Mouse (Mus musculus) embryonic facial prominence, embryonic 15.5 days (tissue): ENCODE results near the gene Gm20708. TPM values are rescaled to one million over a fixed set of nuclear protein-coding genes. Genes with fewer than 3 reads are reported as not detected.
A peak's percentile ranks its signal among the peaks of the same experiment; 100 is the strongest.

Source experiments
- ATAC-seq: fragments of 200-750 bp; cut with Nextera tagmentation; 2 replicates; pipeline ENCODE4 v1.8.0; 2017; ENCODE audit warnings: low read depth, moderate TSS enrichment; ENCODE audit not compliant: insufficient number of reproducible peaks, low FRiP score, low TSS enrichment
- H3K27ac ChIP-seq: fragments of 300-500 bp; sonication (generic); replicated peaks from 2 replicates; pipeline ENCODE4 v1.5.1; 2015; ENCODE audit warnings: mild to moderate bottlenecking, inconsistent platforms
- H3K27me3 ChIP-seq: fragments of 300-500 bp; sonication (generic); 2 replicates; pipeline ENCODE4 v1.6.1; 2015; ENCODE audit warnings: inconsistent platforms
- H3K36me3 ChIP-seq: fragments of 300-500 bp; sonication (generic); 2 replicates; pipeline ENCODE4 v1.6.1; 2015; ENCODE audit warnings: mild to moderate bottlenecking, inconsistent platforms
- H3K4me1 ChIP-seq: fragments of 300-500 bp; sonication (generic); 2 replicates; pipeline ENCODE4 v1.6.1; 2015; ENCODE audit warnings: inconsistent platforms
- H3K4me2 ChIP-seq: fragments of 300-500 bp; sonication (generic); replicated peaks from 2 replicates; pipeline ENCODE4 v1.6.1; 2015; ENCODE audit warnings: mild to moderate bottlenecking, inconsistent platforms
- H3K4me3 ChIP-seq: fragments of 300-500 bp; sonication (generic); replicated peaks from 2 replicates; pipeline ENCODE4 v1.5.1; 2015; ENCODE audit warnings: mild to moderate bottlenecking, inconsistent platforms
- H3K9ac ChIP-seq: fragments of 300-500 bp; sonication (generic); 2 replicates; pipeline ENCODE4 v1.6.1; 2015; ENCODE audit warnings: inconsistent platforms
- H3K9me3 ChIP-seq: fragments of 300-500 bp; sonication (generic); replicated peaks from 2 replicates; pipeline ENCODE4 v1.6.1; 2016; ENCODE audit warnings: inconsistent platforms
- WGBS: fragments of 180-500 bp; shearing (Covaris S2); methylation state at CpG from one replicate; pipeline ENCODE4 v1.1.7; 2015; 5-methylcytosine and 5-hydroxymethylcytosine counted together
- polyA plus RNA-seq: library from polyadenylated mRNA; unstranded; fragments of >200 nt; fragmentation: Nextera tagmentation; extraction: Ambion mirVana; gene quantifications from 2 replicates; pipeline ENCODE4 v1.2.1, GENCODE M21; 2015

Gm20708 gene
- 0.60 and 0.76 TPM in 2 replicates for polyA plus RNA-seq

DNA sequence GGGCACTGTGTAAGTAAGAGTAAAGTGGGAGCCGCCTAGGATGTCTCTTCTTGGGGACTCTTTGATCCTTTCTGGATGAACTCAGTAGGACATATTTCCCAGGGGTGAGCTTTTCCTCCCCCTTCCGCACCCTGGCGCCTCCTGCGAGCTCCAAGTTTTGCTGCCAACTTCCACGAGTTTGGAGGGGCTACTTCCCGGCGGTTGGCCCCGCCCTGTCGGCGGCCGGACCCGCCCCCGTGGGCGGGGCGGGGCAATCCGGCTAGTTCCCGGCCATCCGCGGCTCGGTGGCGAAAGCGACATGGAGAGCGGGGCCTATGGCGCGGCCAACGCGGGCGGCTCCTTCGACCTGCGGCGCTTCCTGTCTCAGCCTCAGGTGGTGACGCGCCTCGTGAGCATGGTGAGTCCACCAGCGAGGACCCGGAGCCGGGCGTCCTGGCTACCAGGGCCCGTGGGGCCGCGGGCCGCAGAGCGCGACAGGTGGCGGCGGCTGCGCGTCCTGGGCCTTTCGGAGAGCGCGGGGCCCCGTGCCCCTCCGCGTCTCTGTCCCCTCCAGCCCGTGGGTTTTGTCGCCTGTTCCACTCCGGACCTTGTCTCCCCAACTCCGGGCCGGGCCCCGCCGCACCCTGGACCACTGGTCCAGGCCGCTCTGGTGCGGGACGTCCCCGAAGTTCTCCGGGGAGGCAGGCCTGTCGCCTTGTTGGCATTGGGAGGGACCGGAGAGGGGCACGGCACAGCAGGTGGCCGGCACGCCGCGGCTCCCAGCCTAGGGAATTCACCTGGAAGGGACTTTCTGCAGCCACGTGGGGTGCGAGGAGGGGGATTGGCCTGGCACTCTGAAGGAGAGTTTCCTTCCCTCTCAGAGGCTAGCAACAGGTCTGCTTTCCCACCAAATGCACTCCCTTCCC, at the start of gene Gm20708, which contains the start of gene Syngr2:
Gm20708 (plus strand) TSS at position 262 of the 905 bp plus-strand sequence.
Syngr2 (plus strand) TSS at position 262 of the 905 bp plus-strand sequence.
- Histone ChIP-seq H3K4me3 (peak within 1 kb of the TSS; percentile 71), H3K27me3 (no peaks in the 10 kb centered on the region), H3K9me3 (no peaks in the 10 kb centered on the region), H3K36me3 (peaks cover 27% of the 10 kb centered on the region), H3K4me1 (peaks cover 21% of the 10 kb centered on the region), H3K27ac (peak within 1 kb of the TSS; percentile 80), H3K4me2 (peak within 1 kb of the TSS; percentile 98), H3K9ac (peak within 1 kb of the TSS; percentile 41)
- ATAC-seq, result peak; percentile 76
- under 1% methylated on average over 73 of the region's 75 CpGs for WGBS

DNA sequence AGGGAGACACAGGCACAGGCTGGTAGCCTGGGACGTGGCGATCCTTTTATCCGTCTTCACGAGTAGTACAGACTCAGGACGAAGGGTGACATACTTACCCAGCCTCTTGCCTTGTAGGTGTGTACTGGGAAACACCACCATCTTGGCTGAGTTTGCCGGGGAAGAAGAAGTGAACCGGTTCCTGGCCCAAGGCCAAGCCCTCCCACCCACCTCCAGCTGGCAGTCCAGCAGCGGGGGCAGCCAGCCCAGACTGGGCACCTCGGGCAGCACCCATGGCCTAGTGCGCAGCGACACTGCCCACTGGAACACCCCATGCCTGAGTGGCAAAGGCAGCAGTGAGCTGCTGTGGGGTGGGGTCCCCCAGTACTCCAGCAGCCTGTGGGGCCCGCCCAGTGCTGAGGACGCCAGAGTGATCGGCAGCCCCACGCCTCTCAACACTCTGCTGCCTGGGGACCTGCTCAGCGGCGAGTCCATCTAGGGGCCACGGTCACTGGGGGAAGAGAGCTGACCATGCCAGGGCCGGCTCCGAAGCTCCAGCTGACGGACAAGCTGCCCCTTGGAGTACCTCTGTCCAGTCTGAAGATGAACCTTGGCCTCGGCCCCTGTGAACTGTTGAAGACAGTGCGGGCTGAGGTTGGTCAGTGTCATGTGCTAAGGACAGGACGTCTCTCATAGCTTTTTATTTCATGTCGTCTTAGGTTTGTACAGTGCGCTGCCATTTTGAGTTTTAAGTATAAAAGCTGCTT, 48.9 kb upstream of the Gm20708 start:
- Histone ChIP-seq H3K4me2 (no peak overlapping the region), H3K4me3 (no peak overlapping the region), H3K9ac (no peak overlapping the region), H3K9me3 (no peaks in the 10 kb centered on the region), H3K27me3 (no peaks in the 10 kb centered on the region), H3K4me1 (0 out of 2 replicates have a peak, but pooled peaks cover 5% of the 10 kb centered on the region), H3K27ac (no peak overlapping the region), H3K36me3 (peaks cover 81% of the 10 kb centered on the region)
- ATAC-seq, result no peak
- 89% methylated on average over 26 of the region's 26 CpGs for WGBS

DNA sequence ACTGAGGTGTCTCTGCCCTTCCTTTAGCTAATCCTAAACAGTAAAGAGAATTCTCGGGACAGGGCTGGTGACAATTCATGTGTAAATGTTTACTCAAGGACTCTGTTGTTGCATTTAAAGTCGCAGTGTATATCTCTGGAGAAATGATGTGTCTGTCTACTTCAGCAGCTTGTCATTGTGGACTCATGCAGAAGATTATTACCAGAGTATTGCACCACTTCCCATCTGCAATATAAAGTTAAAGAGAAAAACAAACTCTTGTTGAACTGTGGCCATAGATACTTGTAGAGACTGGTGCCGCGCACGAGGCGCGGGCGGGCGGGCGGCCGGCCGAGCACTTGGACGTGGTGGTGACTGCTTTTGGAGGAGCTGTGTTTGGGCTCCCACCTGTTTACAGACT, 47.7 kb upstream of the Gm20708 start:
- Histone ChIP-seq H3K9me3 (no peaks in the 10 kb centered on the region), H3K36me3 (peaks cover 78% of the 10 kb centered on the region), H3K9ac (no peak overlapping the region), H3K4me3 (no peak overlapping the region), H3K27ac (no peak overlapping the region), H3K27me3 (no peaks in the 10 kb centered on the region), H3K4me1 (0 out of 2 replicates have a peak, but pooled peaks cover 5% of the 10 kb centered on the region), H3K4me2 (no peak overlapping the region)
- no peak for ATAC-seq
- 88% methylated on average over 13 of the region's 13 CpGs for WGBS

DNA sequence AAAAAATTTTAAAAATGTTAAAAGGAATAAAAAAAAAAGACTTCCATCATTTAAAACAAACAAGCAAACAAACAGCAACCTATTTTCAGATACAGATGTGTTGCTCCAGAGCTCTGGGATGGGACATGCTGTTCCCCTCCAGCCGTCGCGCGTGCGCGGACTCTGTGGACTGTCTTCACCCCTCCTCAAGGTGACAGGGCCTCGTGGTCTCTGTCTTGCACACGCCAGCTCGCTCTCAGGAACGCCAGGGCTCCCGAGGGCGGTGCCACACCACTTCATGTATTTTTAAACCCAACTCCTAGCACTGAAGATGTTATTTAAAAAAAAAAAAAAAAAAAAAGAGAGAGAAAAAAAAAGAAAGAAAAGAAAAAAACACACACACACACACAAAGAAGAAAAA, 47.2 kb upstream of the Gm20708 start:
- no peak overlapping the region for H3K9ac ChIP-seq
- H3K27ac ChIP-seq, result no peak overlapping the region
- H3K36me3 ChIP-seq, result peaks cover 74% of the 10 kb centered on the region
- no peak overlapping the region for H3K4me3 ChIP-seq
- no peaks in the 10 kb centered on the region for H3K9me3 ChIP-seq
- H3K4me1 ChIP-seq, result 0 out of 2 replicates have a peak, but pooled peaks cover 5% of the 10 kb centered on the region
- no peaks in the 10 kb centered on the region for H3K27me3 ChIP-seq
- WGBS, result 84% methylated on average over 12 of the region's 12 CpGs
- no peak for ATAC-seq
- no peak overlapping the region for H3K4me2 ChIP-seq

DNA sequence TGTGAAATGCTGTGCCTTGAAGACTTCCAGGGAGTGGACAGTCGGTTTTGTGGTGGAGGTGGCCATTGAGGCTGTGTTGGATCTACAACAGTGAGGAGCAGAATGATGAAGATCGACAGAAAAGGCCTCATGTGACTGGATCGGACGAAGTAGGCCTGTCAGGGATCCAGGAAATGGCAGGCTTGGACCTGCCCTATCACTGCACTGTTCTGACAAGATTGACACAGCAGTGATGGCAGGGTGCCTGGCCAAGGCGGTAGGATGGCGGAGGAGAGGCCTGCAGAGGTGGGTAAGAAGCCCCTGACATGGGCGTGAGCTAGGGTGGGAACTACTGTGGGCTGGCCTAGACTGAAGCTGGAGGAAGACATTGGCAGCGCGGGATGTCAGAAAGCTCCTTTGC, 45.1 kb upstream of the Gm20708 start:
- no peak overlapping the region for H3K4me2 ChIP-seq
- no peaks in the 10 kb centered on the region for H3K27me3 ChIP-seq
- H3K9me3 ChIP-seq, result no peaks in the 10 kb centered on the region
- H3K4me1 ChIP-seq, result peaks cover 5% of the 10 kb centered on the region; the same call in 1 of the 2 replicates
- H3K9ac ChIP-seq, result no peak overlapping the region
- no peak overlapping the region for H3K4me3 ChIP-seq
- H3K27ac ChIP-seq, result 0 out of 2 replicates have a peak overlapping the region, but pooled peaks have one; percentile 28
- ATAC-seq, result no peak
- 75% methylated on average over 9 of the region's 9 CpGs for WGBS
- H3K36me3 ChIP-seq, result peaks cover 54% of the 10 kb centered on the region

DNA sequence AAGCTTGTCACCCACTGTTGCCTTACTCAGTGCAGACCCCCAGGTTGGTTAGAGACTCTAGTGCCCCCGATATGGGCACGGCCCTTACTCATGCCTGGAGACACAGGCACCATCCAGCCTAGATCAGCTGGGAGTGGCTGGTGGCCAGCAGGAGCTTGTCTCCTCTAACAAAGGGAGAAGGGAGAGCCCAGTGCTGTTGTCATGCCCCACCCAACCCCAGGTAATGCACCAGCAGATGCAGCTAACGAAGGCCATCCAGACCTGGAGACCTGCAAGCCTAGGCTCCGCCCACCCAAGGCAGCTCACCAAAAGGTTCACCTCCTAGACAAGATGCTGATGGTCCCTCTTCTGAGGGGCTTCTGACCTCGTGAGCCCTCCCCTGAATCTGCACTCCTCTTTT, 44.1 kb upstream of the Gm20708 start:
- no peaks in the 10 kb centered on the region for H3K9me3 ChIP-seq
- H3K27me3 ChIP-seq, result no peaks in the 10 kb centered on the region
- no peak overlapping the region for H3K9ac ChIP-seq
- H3K4me3 ChIP-seq, result no peak overlapping the region
- H3K27ac ChIP-seq, result no peak overlapping the region
- H3K36me3 ChIP-seq, result peaks cover 43% of the 10 kb centered on the region
- WGBS, result 88% methylated on average over 5 of the region's 5 CpGs
- H3K4me1 ChIP-seq, result peaks cover 3% of the 10 kb centered on the region; the same call in 1 of the 2 replicates
- no peak overlapping the region for H3K4me2 ChIP-seq
- ATAC-seq, result no peak

DNA sequence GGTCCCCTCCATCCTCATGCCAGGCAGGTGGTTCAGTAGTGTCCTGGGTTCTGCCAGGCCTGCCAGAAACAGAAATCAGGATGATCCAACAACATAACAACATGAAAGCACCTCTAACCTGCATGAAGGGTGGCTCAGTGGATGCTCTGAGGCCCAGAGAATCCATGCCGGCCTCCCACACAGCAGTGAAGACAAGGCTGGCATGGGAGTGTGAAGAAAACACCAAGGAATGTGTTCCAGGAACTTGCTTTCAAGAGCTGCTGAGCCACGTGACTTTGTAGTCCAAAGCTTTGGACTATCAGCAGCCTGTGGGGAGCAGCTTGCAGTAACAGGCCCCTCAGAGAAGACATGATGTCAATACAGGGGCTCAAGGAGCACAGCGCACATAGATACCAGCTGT, 43.2 kb upstream of the Gm20708 start:
- no peaks in the 10 kb centered on the region; the same call in 1 of the 2 replicates for H3K4me1 ChIP-seq
- H3K27ac ChIP-seq, result no peak overlapping the region
- H3K27me3 ChIP-seq, result no peaks in the 10 kb centered on the region
- no peak overlapping the region for H3K4me3 ChIP-seq
- no peak for ATAC-seq
- H3K4me2 ChIP-seq, result no peak overlapping the region
- no peak overlapping the region for H3K9ac ChIP-seq
- no peaks in the 10 kb centered on the region for H3K9me3 ChIP-seq
- peaks cover 36% of the 10 kb centered on the region for H3K36me3 ChIP-seq
- WGBS, result 81% methylated on average over 3 of the region's 3 CpGs

DNA sequence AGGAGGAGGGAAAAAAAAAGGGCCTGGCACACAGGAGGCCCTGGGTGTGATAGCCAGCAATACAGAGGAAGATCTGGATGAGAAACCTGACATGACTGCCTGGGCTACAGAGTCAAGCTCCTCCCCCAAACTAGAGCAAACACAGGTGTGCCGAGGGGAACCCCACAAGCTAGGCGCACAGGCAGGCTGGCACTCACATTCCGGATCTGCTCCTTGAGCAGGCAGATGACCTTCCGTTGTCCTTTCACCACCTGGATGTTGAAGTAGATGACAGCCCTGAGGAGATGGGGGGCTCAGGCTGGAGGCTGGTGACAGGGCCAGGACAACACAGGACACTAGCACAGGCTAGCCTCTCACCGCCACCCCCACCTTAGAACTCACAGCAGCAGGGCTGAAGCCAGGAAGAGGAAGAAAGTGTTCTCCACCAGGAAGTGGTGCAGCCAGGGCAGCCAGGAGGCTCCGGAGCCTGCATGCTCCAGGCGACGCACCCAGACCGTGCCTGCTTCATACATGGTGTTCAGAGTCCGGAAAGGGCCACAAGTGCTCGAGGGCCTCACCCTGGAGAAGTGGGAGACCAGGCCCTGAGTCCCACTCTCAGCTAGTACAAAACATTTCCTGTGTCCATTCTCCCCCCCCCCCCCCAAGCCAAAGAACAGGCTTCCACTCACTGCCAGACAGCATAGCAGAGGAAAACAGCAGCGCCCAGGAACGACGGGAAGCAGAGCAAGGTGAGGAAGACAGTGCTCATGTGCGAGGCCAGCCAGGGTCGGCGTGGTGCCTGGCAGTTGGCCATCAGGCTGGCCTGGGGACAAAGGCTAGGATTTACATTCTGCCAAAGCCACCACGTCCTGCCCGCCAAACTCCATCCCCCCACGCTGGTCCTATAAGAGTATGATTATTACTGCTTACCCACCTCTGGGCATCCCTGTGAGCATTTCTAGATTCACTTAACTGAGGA, 40.5 kb upstream of the Gm20708 start:
- H3K27me3 ChIP-seq, result no peaks in the 10 kb centered on the region
- WGBS, result 81% methylated on average over 20 of the region's 20 CpGs
- no peaks in the 10 kb centered on the region; the same call in 1 of the 2 replicates for H3K4me1 ChIP-seq
- no peak overlapping the region for H3K9ac ChIP-seq
- no peak overlapping the region for H3K4me3 ChIP-seq
- ATAC-seq, result no peak
- no peak overlapping the region for H3K4me2 ChIP-seq
- no peak overlapping the region for H3K27ac ChIP-seq
- no peaks in the 10 kb centered on the region for H3K9me3 ChIP-seq
- H3K36me3 ChIP-seq, result peaks cover 43% of the 10 kb centered on the region

DNA sequence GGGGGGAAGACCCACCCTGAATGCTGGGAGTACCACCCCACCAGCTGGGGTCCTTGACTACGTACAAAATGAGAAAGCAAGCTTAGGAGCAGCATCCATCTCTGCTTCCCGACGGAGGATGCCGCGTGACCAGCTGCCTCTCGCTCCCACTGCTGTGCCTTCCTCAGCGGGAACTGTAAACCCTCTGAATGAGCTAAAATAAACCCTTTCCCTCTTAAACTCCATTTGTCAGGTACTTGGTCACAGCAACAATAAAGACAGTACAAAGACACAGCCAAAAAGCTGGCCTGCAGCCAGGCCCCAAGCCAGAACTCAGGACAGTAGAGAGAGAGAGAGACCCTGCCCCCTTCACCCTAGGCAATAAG, 39.8 kb upstream of the Gm20708 start:
- H3K9ac ChIP-seq, result no peak overlapping the region
- no peaks in the 10 kb centered on the region for H3K9me3 ChIP-seq
- 88% methylated on average over 7 of the region's 7 CpGs for WGBS
- peaks cover 40% of the 10 kb centered on the region for H3K36me3 ChIP-seq
- H3K4me3 ChIP-seq, result no peak overlapping the region
- no peak for ATAC-seq
- no peaks in the 10 kb centered on the region for H3K27me3 ChIP-seq
- H3K4me2 ChIP-seq, result no peak overlapping the region
- no peaks in the 10 kb centered on the region; the same call in 1 of the 2 replicates for H3K4me1 ChIP-seq
- no peak overlapping the region for H3K27ac ChIP-seq

DNA sequence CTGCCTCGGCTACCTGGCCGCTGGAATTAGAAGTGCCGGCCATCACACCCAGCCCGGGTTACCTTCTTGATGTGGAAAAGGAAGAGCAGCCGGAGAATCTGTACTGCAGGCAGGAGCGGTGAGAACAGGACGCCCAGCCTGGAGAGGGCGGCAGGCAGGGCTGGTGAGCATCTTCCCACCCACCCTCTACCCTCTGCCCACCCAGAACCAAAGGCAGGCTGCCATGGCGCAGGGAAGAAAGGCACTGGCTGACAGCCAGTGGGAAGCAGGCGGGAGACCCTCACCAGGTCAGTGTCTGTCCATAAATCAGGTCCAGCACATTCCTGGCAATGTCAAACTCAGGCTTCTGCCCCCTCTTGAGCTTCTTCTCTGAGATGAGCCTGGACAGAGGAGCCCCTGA, 39.1 kb upstream of the Gm20708 start:
- Histone ChIP-seq H3K9ac (no peak overlapping the region), H3K27me3 (no peaks in the 10 kb centered on the region), H3K27ac (no peak overlapping the region), H3K36me3 (peaks cover 40% of the 10 kb centered on the region), H3K4me2 (no peak overlapping the region), H3K4me3 (no peak overlapping the region), H3K4me1 (no peaks in the 10 kb centered on the region; the same call in 1 of the 2 replicates), H3K9me3 (no peaks in the 10 kb centered on the region)
- 88% methylated on average over 10 of the region's 10 CpGs for WGBS
- no peak for ATAC-seq
